Mouse (Mus musculus) urinary bladder, adult 2 months (tissue): ENCODE results near the gene Gclc. TPM values are rescaled to one million over a fixed set of nuclear protein-coding genes. Genes with fewer than 3 reads are reported as not detected.

Source experiments
- DNase-seq: peaks from one replicate; pipeline ENCODE4 v3.0.0; 2022; ENCODE audit warnings: low spot score
- polyA plus RNA-seq: library from polyadenylated mRNA; depleted of rRNA; stranded (reverse); fragments of >200 nt; gene quantifications from 2 replicates; pipeline ENCODE4 v1.2.3, GENCODE M21; 2012

Gene Gclc
- polyA plus RNA-seq, 1 experiment = 67.4 TPM

GRCm38 (mm10) chr9:77785466-77785865, 31.1 kb downstream of the Gclc start:
- no peak for DNase-seq

DNA sequence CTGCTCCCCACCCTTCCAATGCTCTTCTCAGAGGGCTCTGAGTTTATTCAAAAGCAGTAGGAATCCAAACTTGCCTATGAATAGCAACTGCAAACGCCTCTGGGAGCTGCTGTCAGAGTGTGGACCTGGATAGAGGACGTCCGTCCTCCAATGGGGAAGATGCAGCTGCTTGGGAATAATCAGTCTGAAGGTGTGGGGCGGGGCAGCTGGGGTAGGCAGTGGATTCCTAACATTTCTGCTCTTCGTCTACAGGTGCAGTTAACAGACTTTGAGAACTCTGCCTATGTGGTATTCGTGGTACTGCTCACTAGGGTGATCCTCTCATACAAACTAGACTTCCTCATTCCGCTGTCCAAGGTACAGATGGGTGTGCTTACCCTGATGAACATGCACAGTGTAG, 33.6 kb downstream of the Gclc start:
- DNase-seq = no peak

GRCm38 (mm10) chr9:77789615-77790348, 35.4 kb downstream of the Gclc start:
- DNase-seq = peak; percentile 8

DNA sequence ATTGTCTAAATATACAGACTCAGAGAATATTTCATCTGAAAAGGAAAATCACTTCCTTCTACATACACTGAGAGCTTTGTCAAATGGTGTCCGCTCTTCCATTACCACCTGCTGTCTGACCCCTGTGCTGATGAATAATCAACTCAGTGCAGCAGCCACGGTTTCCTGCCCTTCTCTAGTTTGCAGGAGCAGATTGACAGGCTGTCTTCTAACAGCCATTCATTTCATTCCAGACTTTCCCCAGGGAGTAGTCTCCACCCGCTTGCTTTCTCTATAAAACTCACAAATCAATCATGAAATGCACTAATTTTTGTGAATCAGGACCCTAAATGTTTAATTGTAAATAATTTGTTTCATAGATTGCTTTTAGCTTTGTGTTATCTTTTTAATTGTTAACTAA, 39.5 kb downstream of the Gclc start:
- no peak for DNase-seq

DNA sequence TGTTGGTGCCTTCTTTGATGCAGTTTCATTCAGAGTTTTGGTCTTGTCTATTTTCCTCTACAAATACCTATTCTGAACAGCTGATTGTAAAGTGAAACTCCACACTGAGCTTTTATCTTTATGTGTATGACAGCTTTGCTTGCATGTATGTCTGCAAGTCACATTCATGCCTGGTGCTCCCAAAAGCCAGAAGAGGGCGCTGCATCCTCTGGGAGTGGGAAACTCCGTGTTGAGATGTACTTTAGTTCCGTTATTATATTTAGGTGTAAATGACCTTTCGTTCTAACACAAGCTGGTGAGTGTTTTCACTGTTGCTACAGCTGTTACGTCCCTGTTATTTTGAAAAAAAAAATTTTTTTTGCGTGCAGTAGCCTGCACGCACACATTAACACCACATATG, 48.1 kb downstream of the Gclc start:
- DNase-seq = no peak

DNA sequence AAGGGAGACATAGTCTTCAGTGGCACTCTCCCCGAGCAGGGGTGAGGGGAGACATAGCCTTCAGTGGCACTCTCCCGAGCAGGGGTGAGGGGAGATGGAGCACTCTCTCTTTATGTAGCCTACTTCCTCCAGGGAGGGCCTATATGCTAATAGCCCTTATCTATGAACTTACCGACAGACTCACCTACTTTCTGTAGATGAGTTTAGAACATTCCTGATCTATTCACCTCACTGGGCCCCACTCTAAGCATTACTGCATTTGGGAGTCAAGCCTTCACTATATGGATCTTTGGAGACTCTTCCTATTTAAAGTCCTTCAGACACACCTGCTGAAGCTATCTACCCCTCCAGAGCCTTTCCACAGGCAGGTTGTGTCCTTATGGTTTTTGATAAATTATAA, 52.1 kb downstream of the Gclc start:
- no peak for DNase-seq

- DNase-seq = peak; percentile 52
Observed at GRCm38 (mm10) chr9:77806842-77807668, 52.7 kb downstream of the Gclc start.

- DNase-seq = no peak
Observed at GRCm38 (mm10) chr9:77808481-77808880, 54.1 kb downstream of the Gclc start.

GRCm38 (mm10) chr9:77818858-77819257, 64.5 kb downstream of the Gclc start:
- DNase-seq = no peak

DNA sequence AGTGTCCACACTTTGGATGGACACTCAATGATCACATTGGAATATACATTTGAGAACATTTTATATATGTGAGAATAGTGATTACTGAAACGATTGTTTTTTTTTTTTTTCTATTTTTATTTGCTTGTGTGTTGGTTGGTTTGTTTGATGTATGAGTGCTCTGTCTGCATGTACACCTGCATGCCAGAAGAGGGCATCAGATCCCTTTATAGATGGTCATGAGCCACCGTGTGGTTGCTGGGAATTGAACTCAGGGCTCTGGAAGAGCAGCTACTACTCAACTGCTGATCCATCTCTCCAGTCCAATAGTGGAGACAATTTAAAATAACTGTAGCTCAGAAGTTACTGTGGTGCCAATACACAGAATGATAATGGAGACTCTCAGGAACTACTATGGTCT, 65.0 kb downstream of the Gclc start:
- DNase-seq = no peak

GRCm38 (mm10) chr9:77820836-77821235, 66.5 kb downstream of the Gclc start:
- no peak for DNase-seq

GRCm38 (mm10) chr9:77825380-77825961, 71.1 kb downstream of the Gclc start:
- no peak for DNase-seq

GRCm38 (mm10) chr9:77826237-77826636, 71.9 kb downstream of the Gclc start:
- no peak for DNase-seq

GRCm38 (mm10) chr9:77828531-77828965, 74.2 kb downstream of the Gclc start:
- no peak for DNase-seq

DNA sequence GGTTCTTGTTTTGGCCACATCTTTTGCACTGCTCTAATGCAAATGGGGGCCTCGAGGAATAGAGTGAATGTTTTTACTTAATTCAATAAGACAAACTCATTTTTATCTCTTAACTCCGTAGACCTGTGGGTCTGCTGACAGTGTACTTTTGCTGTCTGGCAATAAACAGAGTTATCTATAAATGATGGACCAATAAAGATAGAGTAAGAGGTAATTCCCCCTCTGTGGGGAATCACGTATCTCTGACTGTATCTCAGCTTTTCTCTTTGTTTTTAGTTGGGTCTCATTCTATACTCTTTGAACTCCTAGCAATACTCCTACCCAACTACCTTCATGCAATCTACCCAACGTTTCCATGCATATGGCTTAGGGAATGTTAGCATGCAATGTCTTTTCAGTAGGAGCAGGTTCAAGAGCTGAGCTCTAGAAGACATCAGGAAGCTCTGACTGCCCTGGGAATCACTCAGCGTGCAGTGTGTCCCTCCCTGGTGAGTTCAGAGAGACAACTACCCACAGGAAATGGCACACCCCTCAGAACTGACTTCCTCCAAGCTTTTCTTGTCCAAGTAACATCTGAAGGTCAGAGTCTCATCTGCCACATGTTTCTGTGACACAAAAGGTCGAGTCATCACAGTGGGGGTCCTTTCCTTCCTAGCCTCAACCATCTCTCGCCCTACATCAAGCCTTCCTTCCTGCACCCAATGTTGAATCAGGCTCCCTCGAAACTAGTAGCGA, 80.1 kb downstream of the Gclc start:
- DNase-seq = no peak

GRCm38 (mm10) chr9:77835122-77835521, 80.8 kb downstream of the Gclc start:
- DNase-seq = no peak

DNA sequence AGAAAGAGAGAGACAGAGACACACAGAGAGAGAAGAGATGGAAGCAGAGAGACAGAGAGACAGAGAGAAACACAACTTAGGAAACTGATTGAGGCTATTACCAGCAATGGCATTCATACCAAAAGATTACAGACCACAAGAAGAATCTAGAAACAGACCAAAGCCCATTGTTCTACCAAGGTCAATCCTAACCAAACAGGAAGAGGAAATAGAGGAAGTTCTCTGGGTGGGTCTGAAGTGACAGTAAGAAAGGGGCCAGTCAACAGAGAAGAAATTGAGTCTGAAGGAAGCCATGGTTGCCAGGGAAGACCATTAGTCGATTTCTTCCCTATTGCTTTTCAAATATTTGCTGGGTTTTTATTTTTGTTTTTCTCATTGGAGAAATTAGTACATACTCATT, 81.4 kb downstream of the Gclc start:
- no peak for DNase-seq

GRCm38 (mm10) chr9:77838586-77838985, 84.3 kb downstream of the Gclc start:
- DNase-seq = no peak
